9 mouse cellular contexts compared by ENCODE assay signal in genomic region chr3:89131816-89132215, GRCm38 (mm10). TPM values are rescaled to one million over a fixed set of nuclear protein-coding genes. Genes with fewer than 3 reads are reported as not detected.
DNase-seq lines count a peak whose midpoint lies in the region; ATAC-seq and TF ChIP-seq lines count a peak whose summit lies in the region.
"Had no signal": no experiment of that assay in that cellular context is flagged by ENCODE, and none has a peak within 500 bp of the region (broad histone marks: within the 10 kb centered on the region; RNA-seq: fewer than 3 reads in every experiment).

No protein-coding gene starts in this region.

- TF ChIP-seq CTCF in layer of hippocampus, adult 2 months (conservative IDR thresholded peaks at IDR 0.05) = no peak

- ATAC-seq in embryonic facial prominence, embryonic 11.5 days (replicated peaks; ENCODE audit: insufficient number of reproducible peaks, low FRiP score, low TSS enrichment, low read depth) = no peak

- H3K4me2 ChIP-seq in embryonic facial prominence, embryonic 11.5 days (ENCODE audit: low read depth, low read length) = peak overlapping the region; percentile 61; the same call in 1 of the 2 replicates

- no peak overlapping the region; the same call in 1 of the 2 replicates for H3K9ac ChIP-seq in embryonic facial prominence, embryonic 11.5 days (replicated peaks; ENCODE audit: low read length)

- H3K27me3 ChIP-seq in heart, embryonic 10.5 days (ENCODE audit: insufficient read depth, poor library complexity, severe bottlenecking) = peaks cover 34% of the 10 kb centered on the region; the same call in 1 of the 2 replicates
- H3K27me3 ChIP-seq in embryonic facial prominence, embryonic 11.5 days (ENCODE audit: control insufficient read depth, insufficient read depth, low read length) = no peaks in the 10 kb centered on the region
- H3K27me3 ChIP-seq in midbrain, embryonic 10.5 days (ENCODE audit: low read depth, poor library complexity, severe bottlenecking) = peaks cover 30% of the 10 kb centered on the region

- no peaks in the 10 kb centered on the region for H3K9me3 ChIP-seq in heart, embryonic 10.5 days
- no peaks in the 10 kb centered on the region for H3K9me3 ChIP-seq in embryonic facial prominence, embryonic 11.5 days (replicated peaks; ENCODE audit: control insufficient read depth, low read length)
- no peaks in the 10 kb centered on the region for H3K9me3 ChIP-seq in midbrain, embryonic 10.5 days (replicated peaks)
- H3K9me3 ChIP-seq: megakaryocyte, embryonic 14.5 days had no signal

- H3K4me3 ChIP-seq in heart, embryonic 10.5 days = peak overlapping the region; percentile 53
- peak overlapping the region; percentile 21 for H3K4me3 ChIP-seq in embryonic facial prominence, embryonic 11.5 days (ENCODE audit: low read depth, low read length)
- H3K4me3 ChIP-seq in layer of hippocampus, adult 2 months = peak overlapping the region; percentile 55; the same call in 1 of the 2 replicates
- H3K4me3 ChIP-seq in midbrain, embryonic 10.5 days = peak overlapping the region; percentile 53

- H3K4me1 ChIP-seq in heart, embryonic 10.5 days = peaks cover 26% of the 10 kb centered on the region
- H3K4me1 ChIP-seq in embryonic facial prominence, embryonic 11.5 days (ENCODE audit: control insufficient read depth, insufficient read depth, low read length) = no peaks in the 10 kb centered on the region
- peaks cover 17% of the 10 kb centered on the region for H3K4me1 ChIP-seq in midbrain, embryonic 10.5 days

- no peaks in the 10 kb centered on the region for H3K36me3 ChIP-seq in heart, embryonic 10.5 days
- no peaks in the 10 kb centered on the region for H3K36me3 ChIP-seq in embryonic facial prominence, embryonic 11.5 days (replicated peaks; ENCODE audit: control insufficient read depth, insufficient read depth, low read depth, low read length)
- no peaks in the 10 kb centered on the region for H3K36me3 ChIP-seq in midbrain, embryonic 10.5 days

- WGBS in heart, embryonic 10.5 days = 51% methylated on average over 4 of the region's 4 CpGs
- 44% methylated on average over 4 of the region's 4 CpGs for WGBS in embryonic facial prominence, embryonic 11.5 days
- WGBS in midbrain, embryonic 10.5 days = 60% methylated on average over 4 of the region's 4 CpGs

- no peak for DNase-seq in heart, embryonic 10.5 days (ENCODE audit: low spot score)
- no peak for DNase-seq in heart, postnatal 4 days
- DNase-seq in embryonic facial prominence, embryonic 11.5 days (ENCODE audit: low spot score) = no peak
- peak; percentile 52 to 82 for DNase-seq in layer of hippocampus, adult 2 months (ENCODE audit: low spot score in 2 of 2)
- DNase-seq in midbrain, embryonic 10.5 days (ENCODE audit: low spot score) = no peak
- no peak for DNase-seq in testis, postnatal 14 days (ENCODE audit: low spot score)
- DNase-seq in thymus, postnatal 25 days = no peak
- no peak for DNase-seq in ovary, adult 18-20 months (ENCODE audit: low spot score)

- H3K27ac ChIP-seq in heart, embryonic 10.5 days = peak overlapping the region; percentile 11
- no peak overlapping the region for H3K27ac ChIP-seq in embryonic facial prominence, embryonic 11.5 days (replicated peaks; ENCODE audit: low read depth, low read length)
- peak overlapping the region; percentile 14; the same call in 1 of the 2 replicates for H3K27ac ChIP-seq in layer of hippocampus, adult 2 months
- H3K27ac ChIP-seq in midbrain, embryonic 10.5 days (replicated peaks) = no peak overlapping the region

RNA-seq across cellular contexts. Expression of gene Pklr, which starts 4.1 kb away (rescaled TPM):
- polyA plus RNA-seq in heart, embryonic 10.5 days (2016; fragmentation: Nextera tagmentation; extraction: Ambion mirVana) = 12.4 and 14.7 TPM in 2 replicates
- total RNA-seq in heart, postnatal 4 days (2021) = not detected
- 1.5 and 2.0 TPM in 2 replicates for polyA plus RNA-seq in embryonic facial prominence, embryonic 11.5 days (2014; fragmentation: Nextera tagmentation; extraction: Ambion mirVana)
- not detected for total RNA-seq in layer of hippocampus, adult 2 months (2021)
- 4.1 and 5.9 TPM in 2 replicates for polyA plus RNA-seq in midbrain, embryonic 10.5 days (2016; fragmentation: Nextera tagmentation; extraction: Ambion mirVana)

RNA-seq across cellular contexts. Expression of gene Hcn3, which starts 28.2 kb away (rescaled TPM):
- 0.77 and 0.85 TPM in 2 replicates for polyA plus RNA-seq in heart, embryonic 10.5 days (2016; fragmentation: Nextera tagmentation; extraction: Ambion mirVana)
- 1 to 10 TPM in 1 of 2 experiments, under 1 TPM in 1; 0.86 to 1.1 TPM for total RNA-seq in heart, postnatal 4 days (2021)
- 1.2 and 2.4 TPM in 2 replicates for polyA plus RNA-seq in embryonic facial prominence, embryonic 11.5 days (2014; fragmentation: Nextera tagmentation; extraction: Ambion mirVana)
- total RNA-seq in layer of hippocampus, adult 2 months (2021) = 10 to 100 TPM; 10.2 to 13.3 TPM
- 6.3 and 10.6 TPM in 2 replicates for polyA plus RNA-seq in midbrain, embryonic 10.5 days (2016; fragmentation: Nextera tagmentation; extraction: Ambion mirVana)

RNA-seq across cellular contexts. Expression of gene Fdps, which starts 30.1 kb away (rescaled TPM):
- 220 and 253 TPM in 2 replicates for polyA plus RNA-seq in heart, embryonic 10.5 days (2016; fragmentation: Nextera tagmentation; extraction: Ambion mirVana)
- total RNA-seq in heart, postnatal 4 days (2021) = 10 to 100 TPM; 54.5 to 58.7 TPM
- polyA plus RNA-seq in embryonic facial prominence, embryonic 11.5 days (2014; fragmentation: Nextera tagmentation; extraction: Ambion mirVana) = 299 and 334 TPM in 2 replicates
- 10 to 100 TPM; 72.5 to 78.4 TPM for total RNA-seq in layer of hippocampus, adult 2 months (2021)
- polyA plus RNA-seq in midbrain, embryonic 10.5 days (2016; fragmentation: Nextera tagmentation; extraction: Ambion mirVana) = 366 and 381 TPM in 2 replicates

RNA-seq across cellular contexts. Expression of gene Gm43738, which starts 30.9 kb away (rescaled TPM):
- polyA plus RNA-seq in heart, embryonic 10.5 days (2016; fragmentation: Nextera tagmentation; extraction: Ambion mirVana) = not detected in 2 replicates
- not detected for total RNA-seq in heart, postnatal 4 days (2021)
- polyA plus RNA-seq in embryonic facial prominence, embryonic 11.5 days (2014; fragmentation: Nextera tagmentation; extraction: Ambion mirVana) = not detected in 2 replicates
- total RNA-seq in layer of hippocampus, adult 2 months (2021) = under 1 TPM in 1 of 2 experiments, not detected in 1; 0.18 TPM
- polyA plus RNA-seq in midbrain, embryonic 10.5 days (2016; fragmentation: Nextera tagmentation; extraction: Ambion mirVana) = not detected in 2 replicates

RNA-seq across cellular contexts. Expression of gene Clk2, which starts 32.8 kb away (rescaled TPM):
- polyA plus RNA-seq in heart, embryonic 10.5 days (2016; fragmentation: Nextera tagmentation; extraction: Ambion mirVana) = 18.4 and 32.2 TPM in 2 replicates
- total RNA-seq in heart, postnatal 4 days (2021) = 10 to 100 TPM; 30.3 to 32.1 TPM
- 28.2 and 28.5 TPM in 2 replicates for polyA plus RNA-seq in embryonic facial prominence, embryonic 11.5 days (2014; fragmentation: Nextera tagmentation; extraction: Ambion mirVana)
- total RNA-seq in layer of hippocampus, adult 2 months (2021) = 10 to 100 TPM; 47.8 to 56.1 TPM
- 33.8 and 34.0 TPM in 2 replicates for polyA plus RNA-seq in midbrain, embryonic 10.5 days (2016; fragmentation: Nextera tagmentation; extraction: Ambion mirVana)

Comparison
In these comparisons a context has a peak if more than half of its experiments do, and no peak if none do; other contexts are left out.
1. DNase-seq: peak in layer of hippocampus, adult 2 months (2 of 2); none in heart, embryonic 10.5 days (single experiment), heart, postnatal 4 days (single experiment), embryonic facial prominence, embryonic 11.5 days (single experiment), midbrain, embryonic 10.5 days (single experiment), testis, postnatal 14 days (single experiment), thymus, postnatal 25 days (single experiment) and ovary, adult 18-20 months (single experiment).
2. H3K27ac ChIP-seq: peak in heart, embryonic 10.5 days (single experiment) and layer of hippocampus, adult 2 months (single experiment); none in embryonic facial prominence, embryonic 11.5 days (single experiment) and midbrain, embryonic 10.5 days (single experiment).
3. Peak in every context shown above with its lines, with median percentiles within 50 percentile points of each other: H3K4me3 ChIP-seq.